Mouse (Mus musculus) spleen, postnatal 10 days (tissue): ENCODE data around the gene Tcte2.
"Not testable (repeated sequence)": the region's sequence is repeated elsewhere in the genome, so short reads cannot be mapped to it uniquely, and the experiment has no call there.

Source experiments
- DNase-seq, 2 experiments: peaks; one replicate each; pipeline ENCODE4 v3.0.0; 2021 to 2022; ENCODE audit warnings: low spot score in 2 of 2

Tcte2 gene

DNA sequence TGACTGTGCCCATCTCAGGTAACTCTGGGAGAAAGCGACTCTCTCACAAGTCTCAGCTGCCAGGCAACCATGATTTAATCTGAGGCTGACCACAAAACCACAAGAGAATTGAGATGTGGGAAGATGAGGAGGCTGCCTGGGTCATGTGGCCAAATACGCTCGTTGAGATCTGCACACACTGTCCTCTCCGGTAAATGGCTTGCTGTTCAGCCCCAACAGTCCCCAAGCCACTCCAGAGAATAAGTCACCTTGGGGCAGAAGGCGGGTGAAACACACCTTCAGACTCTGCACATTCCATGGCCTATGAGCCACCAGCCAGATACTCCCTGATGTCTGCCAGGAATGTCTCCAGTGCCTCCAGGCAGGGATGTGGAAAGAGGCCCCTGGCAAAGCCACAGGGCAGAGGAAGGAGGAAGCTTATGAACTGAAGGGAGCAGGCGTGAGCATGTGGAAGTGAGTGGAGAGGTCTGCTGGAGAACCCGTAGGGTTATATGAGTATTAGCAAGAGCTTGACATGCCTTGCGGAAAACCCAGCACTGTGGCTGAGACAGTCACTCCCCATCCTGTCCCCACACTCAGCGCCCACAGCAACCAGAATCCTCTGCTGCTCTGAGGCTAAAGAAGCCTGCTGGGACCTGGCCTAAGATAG, 79.1 kb downstream of the Tcte2 start:
- no peak for DNase-seq

DNA sequence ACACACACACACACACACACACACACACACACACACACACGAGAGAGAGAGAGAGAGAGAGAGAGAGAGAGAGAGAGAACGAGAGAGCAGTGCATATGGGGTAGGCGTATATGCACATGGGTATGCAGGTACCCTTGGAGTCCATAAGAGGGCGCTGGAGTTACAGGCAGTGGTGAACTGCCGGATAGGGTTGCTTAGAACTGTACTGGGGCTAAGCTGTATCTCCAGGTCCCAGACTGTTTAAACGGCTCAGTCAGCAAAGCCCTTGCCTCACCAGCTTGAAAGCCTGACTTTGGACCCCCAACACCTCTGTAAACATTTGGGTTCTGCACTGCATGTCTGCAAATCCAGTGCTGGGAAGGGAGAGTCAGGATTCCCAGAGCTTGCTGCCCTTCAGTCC, 79.9 kb downstream of the Tcte2 start:
- no peak for DNase-seq

DNA sequence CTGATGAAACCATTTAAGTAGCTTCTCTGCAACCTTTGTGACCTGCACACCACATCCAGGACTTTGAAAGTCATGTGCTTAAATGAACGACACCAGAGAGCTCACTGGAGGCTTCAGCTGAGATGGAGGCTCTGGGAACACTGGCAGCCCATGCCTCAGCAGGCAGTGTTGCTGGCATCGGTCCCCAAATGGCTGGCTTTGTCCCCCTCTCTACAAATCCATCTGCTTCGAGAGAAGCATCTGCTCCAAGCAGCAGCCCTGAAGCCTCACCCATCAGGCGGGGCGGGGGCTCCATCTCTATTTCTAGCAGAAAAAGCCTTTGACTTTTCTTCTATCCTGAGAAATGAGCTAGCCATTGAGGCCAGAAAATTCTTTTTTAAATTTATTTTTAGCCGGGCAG, 80.5 kb downstream of the Tcte2 start:
- DNase-seq = no peak

DNA sequence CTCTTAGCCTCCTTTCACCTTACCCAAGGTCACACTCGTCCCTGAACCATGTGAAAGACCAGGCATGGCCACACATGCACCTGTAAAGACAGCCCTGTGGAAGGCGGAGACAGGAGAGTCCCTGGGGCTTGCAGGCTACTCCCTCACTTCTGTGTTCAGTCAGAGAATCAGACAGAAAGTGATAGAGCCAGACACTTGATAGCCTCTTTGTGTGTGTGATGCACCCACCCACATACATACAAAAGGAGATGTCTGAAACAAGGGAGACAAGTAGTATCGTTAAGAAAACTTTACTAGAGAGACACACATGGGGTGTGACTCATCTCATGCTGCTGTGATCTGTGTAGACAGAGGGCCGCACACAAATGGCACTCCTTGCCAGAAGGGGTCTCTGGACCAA, 81.3 kb downstream of the Tcte2 start:
- DNase-seq = no peak

DNA sequence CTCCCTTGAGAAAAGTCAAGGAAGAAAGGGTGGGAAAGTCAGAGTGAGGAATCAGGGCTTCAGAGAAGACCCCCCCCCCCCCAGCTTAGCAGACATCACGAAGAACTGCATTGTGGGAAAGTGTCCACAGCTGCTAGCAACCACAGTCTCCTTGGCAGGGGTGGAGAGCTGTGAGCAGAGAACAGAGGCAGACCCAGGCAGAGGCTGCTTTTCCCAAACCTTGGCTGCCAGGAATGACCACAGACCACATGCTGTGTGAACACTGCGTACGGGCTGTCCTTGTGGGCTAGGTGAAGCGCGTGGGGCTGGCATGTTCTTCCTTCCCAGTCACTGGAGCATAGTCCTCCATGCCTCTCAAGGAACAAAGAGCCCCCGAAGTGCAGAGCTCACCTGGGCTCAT, 81.9 kb downstream of the Tcte2 start:
- no peak for DNase-seq

DNA sequence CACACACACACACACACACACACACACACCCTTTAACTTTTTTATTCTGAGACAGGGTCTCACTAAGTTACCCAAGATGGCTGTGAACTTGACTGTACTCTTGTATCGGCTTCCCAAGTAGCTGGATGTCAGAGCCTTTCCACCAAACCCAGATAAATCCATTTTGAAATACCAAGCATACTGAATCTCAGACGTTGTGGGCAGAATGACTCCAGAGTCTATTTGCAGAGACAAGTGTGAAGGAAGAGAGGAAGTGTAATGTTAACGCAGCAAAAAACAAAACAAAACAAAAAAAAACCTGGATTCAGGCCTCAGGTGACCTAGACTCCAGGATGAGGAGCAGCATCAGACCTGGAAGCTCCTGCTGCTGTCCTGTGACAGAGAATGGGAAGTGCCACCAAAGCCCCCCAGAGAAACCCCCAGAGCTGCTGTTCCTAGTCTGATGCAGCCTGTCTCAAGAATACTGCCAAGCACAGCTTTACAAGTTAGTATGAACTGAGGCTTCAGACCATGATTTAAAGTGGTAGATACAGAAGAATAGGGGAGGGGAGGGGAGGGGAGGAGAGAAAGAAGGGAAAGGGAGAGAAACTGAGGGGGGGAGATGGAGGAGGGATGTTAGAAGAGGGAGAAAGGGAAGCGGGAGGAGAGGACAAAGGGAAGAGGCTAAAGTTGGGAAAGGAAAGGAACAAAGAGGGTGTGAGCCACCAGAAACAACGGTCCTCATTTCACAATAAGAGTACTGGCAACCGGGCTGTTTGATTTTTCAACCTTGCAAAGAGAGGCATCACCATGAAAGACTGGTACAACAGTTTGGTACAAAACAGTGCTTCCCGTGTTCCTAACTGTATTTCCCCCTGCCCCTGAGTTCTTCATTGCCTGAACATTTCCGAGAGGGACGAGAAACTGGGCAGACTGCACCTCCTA, 84.1 kb downstream of the Tcte2 start:
- DNase-seq = no peak

DNA sequence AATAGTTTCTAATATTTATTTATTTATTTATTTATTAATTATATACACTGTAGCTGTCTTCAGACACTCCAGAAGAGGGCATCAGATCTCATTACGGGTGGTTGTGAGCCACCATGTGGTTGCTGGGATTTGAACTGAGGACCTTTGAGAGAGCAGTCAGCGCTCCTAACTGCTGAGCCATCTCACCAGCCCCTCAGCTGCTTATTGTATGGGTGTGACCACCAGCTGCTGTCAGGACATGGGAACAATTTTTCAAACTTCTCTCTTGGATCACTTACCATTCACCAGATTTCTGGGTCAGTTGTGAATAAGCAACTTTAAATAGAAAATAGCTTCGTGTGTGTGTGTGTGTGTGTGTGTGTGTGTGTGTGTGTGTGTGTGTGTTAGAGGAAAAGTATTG, 85.5 kb downstream of the Tcte2 start:
- not testable (repeated sequence) for DNase-seq

DNA sequence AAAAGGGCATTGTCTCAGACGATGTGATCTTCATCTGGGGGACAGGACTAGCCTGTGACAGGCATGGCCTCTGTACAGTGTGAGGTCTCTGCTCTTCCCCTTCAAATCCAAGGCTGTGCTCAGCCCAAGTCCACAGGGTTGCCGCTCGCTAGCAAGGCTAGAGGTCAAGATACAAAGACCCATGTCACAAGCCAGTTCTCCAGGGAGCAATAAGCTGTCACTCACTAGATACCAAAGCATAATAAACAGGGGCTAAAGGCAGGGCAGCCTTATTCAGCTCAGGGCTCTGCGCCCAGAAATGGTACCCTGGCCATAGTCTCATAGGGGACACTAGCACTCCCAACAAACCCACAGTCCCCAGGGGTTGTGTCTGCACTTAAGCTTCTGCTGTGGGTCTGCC, 86.0 kb downstream of the Tcte2 start:
- DNase-seq = no peak

DNA sequence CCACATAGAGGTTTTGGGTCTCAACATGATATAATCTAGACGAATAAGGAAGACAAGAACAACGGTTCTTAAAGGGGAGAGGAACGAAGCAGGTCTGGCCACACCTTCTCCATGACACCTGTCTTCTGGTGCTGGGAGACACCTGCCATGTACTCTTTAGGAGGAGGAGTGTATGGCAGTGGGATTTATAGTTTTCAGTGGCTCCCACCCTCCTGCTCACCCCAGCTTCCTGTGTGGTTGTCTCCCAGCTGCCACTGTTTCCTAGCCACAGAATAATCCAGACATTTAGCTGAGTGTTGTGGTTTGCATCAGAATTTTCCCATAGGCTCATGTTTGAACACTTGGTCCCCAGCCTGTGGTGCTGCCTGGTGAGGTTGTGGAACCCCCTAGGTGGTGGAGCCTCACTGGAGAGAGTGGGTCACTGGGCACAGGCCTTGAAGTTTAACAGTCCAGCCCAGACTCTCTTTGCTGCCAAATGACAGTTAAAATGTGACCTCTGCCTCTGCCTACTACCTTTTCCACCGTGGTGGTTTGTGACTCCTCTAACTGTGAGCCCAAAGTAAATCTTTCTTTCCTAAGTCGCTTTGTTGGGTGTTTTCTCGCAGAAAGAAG, 86.8 kb downstream of the Tcte2 start:
- no peak for DNase-seq

DNA sequence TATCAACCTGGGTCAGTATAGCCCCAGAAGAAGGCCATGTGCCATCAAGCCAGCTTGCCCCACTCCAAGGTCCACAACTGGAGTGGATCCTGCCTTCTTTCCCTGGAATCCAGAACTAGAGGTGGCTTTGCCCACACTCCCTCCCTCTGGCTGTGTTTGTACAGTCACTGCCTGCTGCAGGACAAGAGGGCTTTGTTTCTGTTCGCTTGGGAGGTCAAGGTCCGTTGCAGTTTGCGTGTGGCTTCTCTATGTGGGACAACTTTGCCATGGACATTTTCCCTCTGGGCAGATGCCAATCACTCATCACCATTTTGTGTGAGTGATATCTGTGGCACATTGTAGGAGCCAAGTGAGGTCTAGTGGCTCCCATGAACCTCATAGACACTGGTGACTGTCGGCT, 89.9 kb downstream of the Tcte2 start:
- DNase-seq = no peak

DNA sequence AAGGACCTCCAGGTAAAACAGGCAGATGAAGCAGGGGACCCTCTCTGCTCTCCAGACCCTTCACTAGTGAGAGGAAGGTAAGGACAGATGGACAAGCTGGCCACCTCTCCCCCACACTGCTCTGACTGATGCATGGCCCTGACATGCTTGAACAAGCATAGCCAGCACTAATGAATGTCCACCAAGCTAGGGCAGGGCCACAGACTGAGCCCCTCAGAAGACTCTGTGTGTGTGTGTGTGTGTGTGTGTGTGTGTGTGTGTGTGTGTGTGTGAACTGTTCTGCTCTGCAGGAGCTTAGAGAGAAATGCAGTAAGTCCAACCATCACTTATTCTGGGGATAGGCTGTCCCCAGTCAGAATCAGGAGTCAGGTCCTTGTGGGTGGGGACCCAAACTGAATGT, 91.4 kb downstream of the Tcte2 start:
- DNase-seq = no peak

DNA sequence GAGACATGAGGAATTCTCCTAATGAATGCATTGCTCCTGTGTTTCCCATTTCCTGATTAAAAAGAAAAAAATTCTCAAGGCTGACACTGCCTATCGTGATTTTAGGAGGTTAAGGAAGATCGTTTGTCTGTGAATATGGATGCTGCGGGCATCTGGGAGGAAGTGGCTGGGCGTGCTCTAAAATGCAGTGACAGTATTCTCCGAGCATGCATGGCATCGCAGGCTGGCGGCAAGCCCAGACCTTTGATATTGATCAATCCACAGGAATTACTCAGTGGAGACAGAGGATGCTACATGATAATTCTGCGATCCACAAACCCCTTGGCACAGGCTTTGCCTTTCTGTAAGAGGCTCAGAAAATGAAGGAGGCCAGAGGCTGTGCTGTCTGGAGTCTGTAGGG, 92.4 kb downstream of the Tcte2 start:
- DNase-seq = no peak

DNA sequence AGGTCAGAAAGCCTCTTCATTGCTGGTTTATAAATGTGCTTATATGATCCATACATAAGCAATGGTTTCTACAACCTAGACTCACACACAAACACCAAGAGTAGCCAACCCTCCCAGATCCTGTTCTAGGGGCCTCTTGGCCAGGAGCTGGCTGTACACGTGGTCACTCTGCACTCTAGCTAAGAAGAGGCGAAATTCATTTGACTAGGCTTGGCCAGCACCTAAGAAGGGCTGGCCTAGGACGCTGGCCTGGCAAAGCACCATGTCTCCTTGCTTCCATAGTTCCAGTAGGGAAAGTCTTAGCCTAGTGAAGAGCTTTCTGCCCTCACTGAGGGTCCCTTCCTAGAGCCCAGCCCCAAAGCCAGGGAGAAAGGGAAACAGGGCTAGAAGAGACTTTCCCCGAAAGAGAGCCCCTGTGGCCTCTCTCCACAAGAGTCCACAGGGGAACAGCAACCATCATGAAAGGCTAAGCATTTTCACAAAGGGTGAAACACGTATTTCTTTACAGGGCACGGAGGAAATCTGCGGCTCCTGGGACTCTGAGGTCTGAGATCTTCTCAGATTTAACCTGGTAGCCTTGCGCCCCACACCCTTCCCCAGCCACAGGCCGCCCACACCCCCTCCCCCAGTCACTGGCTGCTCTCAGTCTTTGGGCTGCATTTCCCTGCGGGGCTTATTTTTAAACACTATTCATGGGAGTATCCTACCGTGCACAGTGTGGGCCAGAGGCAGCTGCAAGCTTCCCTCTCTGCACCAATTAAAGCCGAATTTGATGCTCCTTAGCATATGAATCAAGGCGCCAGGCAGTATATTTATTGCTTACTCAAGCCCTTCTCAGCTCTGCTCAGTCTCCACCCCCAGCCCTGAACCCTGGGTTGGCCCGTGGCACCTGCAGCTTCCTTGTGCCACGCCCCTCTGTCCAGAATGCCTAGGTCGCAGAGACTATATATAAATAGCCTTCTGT, 93.3 kb downstream of the Tcte2 start:
- DNase-seq = no peak

DNA sequence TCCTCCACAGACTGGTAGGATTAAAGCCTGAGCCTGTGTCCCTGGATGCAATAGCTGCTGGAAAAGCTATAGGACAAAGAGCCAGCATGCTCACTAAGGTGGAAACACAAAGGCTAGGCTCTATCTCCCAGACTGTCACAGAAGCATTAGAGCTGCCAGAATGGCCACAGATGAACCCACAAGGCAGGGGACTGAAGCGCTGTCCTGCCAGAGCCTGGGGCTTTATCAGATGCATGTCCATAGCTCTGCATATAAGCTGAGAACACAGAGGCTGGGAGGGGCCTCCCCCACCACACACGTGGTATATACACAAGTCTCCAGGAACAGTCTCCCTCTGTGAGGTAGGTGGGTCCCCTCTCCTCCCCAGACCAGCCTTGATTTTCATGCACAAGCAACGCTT, 94.6 kb downstream of the Tcte2 start:
- no peak for DNase-seq

DNA sequence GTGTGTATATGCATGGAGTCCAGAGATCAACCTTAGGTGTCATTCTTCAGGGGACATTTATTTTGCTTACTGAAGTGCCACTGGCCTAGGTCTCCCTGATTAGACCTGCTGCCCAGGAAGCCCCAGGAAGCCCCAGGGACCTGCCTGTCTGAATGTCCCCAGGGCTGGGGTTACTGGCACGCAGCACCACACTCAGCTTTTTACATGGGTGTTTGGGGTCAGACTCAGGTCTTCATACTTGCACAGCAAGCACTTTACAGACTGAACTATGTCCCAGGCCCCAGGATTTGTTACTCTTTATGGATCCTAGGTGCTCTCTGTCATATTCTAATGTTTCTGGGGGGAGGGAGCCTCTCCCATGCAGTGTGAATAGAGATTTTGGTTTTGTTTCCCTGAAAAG, 95.9 kb downstream of the Tcte2 start:
- no peak for DNase-seq

DNA sequence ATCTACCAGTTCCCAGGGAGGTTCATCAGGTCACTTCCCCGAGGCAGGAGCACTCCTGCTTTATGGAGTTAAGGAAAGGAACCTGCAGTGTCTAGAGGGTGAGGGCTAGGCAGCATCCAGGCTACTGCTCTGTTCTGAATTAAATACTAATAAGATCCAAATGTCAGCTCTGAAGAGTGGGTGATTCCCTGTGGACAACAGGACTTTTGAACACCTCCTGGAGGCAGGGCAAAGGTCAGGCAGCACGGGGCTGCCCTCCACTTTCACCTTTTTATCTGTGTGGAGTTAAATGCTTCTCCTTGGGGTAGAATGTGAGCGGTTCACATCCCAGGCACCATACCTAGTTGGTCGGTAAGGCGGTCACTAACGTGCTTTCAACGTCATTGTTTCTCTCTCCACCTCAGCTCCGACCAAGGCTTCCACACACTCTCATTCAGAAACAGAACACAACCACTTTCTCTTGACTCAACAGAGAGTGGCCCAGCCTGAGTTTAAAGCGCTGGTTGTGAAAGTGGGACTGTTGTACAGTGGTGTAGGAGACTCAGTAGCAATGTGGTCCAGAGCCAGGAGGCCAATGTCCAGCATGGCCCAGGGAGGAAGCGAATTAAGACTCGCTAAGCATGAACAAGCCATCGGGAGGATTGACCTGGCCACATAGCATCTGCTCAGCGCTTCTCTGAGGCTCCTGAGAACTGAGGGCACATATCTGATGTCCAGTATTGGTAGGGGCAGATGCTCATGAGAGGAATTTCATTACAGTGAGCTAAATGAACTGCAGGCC, 98.0 kb downstream of the Tcte2 start:
- no peak for DNase-seq
